Mouse (Mus musculus): ENCODE data around the gene Sh3rf3. TPM values are rescaled to one million over a fixed set of nuclear protein-coding genes. Genes with fewer than 3 reads are reported as not detected.
A peak's percentile ranks its signal among the peaks of the same experiment; 100 is the strongest.

The Sh3rf3 gene
- polyA plus RNA-seq (2015; fragmentation: Nextera tagmentation; extraction: Ambion mirVana): 2.3 and 3.2 TPM in 2 replicates

DNA sequence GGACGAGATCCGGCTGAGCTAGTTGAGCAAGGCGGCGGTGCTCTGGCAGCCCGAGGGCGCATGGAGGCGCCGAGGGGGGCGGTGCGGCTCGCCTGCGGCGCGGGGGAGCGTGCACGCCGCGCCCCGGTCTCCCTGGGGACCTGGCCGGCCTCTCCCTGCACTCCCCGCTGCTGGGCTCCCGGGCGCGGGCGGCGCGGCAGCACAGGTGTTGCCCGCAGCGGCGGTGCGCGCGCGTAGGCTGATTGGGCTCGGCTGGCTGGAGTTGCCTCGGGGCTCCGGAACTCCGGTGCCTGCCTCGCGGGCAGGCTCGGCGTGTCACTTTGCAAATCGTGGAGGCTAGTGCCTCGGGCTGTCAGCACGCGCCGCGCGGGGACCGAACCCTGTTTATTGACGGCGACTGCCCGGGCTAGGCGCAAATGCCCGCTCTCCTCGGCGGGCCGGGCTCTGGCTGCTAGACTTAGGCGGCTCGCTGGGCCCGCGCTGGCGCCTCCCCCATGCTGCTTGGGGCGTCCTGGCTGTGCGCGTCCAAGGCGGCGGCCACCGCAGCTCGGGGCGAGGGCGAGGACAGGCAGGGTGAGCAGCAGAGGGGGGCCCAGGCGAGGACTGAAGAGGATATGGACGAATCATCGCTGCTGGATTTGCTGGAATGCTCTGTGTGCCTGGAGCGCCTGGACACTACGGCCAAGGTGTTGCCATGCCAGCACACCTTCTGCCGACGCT is at the start of gene Sh3rf3:
Sh3rf3 (plus strand) TSS at position 279 of the 720 bp plus-strand sequence.
- no peaks in the 10 kb centered on the region for H3K36me3 ChIP-seq
- H3K4me2 ChIP-seq: peak within 1 kb of the TSS; percentile 100
- H3K27ac ChIP-seq: peak within 1 kb of the TSS; percentile 70
- no peaks in the 10 kb centered on the region for H3K9me3 ChIP-seq
- H3K4me3 ChIP-seq: peak within 1 kb of the TSS; percentile 72
- peak within 1 kb of the TSS; percentile 80 for H3K9ac ChIP-seq
- WGBS: under 1% methylated on average over 79 of the region's 79 CpGs
- H3K27me3 ChIP-seq: peaks cover 46% of the 10 kb centered on the region
- peak; percentile 52 for ATAC-seq (ENCODE audit: low FRiP score)
- peaks cover 22% of the 10 kb centered on the region for H3K4me1 ChIP-seq (replicated peaks)

DNA sequence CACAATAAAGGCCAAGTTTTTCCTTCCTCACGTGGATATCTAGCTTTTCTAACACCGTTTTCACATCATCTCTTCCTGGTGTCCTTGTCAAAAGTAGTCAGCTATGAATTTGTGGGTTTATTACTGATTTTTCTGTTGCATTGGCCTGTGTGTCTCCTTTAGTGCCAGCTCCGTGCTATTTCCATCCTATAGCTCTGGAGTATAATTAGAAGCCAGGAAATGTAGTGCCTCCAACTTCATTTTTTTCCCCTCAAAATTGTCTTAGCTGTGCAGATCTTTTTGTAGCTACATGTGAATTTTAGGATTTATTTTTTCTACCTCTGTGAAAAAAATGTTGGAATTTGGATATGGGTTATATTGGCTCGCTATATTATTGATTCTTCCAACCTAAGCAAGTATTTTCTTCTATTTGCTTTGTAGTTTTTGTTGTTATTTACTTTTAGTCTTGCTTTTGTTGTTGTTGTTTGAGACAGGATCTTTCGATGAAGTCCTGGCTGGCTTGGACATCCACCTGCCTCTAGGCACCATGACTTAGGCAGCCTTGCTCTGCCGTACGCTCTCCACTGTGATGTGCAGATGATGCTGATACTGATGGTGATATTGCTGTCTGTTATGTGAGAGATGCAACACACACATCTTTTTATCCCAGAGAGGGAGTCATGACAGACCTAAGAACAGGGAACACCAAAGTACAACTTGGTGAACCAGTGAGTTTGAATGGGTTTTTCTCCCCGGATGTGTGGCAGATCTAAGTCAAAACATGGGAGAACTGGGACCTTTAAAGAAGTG is 24.5 kb upstream of the Sh3rf3 start:
- no peak overlapping the region for H3K4me2 ChIP-seq
- H3K4me3 ChIP-seq: no peak overlapping the region
- no peak for ATAC-seq (ENCODE audit: low FRiP score)
- H3K9me3 ChIP-seq: no peaks in the 10 kb centered on the region
- no peaks in the 10 kb centered on the region for H3K4me1 ChIP-seq (replicated peaks)
- H3K9ac ChIP-seq: no peak overlapping the region
- H3K27me3 ChIP-seq: no peaks in the 10 kb centered on the region
- H3K36me3 ChIP-seq: no peaks in the 10 kb centered on the region
- no peak overlapping the region for H3K27ac ChIP-seq
- 90% methylated on average over 8 of the region's 8 CpGs for WGBS

DNA sequence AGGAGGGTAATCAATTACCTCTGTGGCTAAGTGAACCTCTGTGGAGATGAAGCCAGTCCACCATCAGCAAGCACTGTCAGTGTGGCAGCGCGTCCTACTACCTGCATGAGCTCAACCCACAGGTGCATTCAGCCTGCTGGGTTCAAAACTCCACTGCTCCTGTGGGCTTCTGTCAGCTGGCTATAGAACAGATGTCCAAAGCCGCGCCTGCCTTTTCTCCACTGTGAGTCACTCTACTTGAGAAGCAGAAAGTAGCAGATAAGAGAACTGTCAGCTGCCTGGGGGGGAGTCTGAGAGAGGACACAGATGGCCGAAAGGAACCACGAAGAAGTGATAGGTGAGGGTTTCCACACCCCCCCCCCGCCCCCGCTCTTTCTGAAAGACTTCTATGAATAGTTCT is 15.6 kb upstream of the Sh3rf3 start:
- no peaks in the 10 kb centered on the region; the same call in 1 of the 2 replicates for H3K4me1 ChIP-seq (replicated peaks)
- no peak overlapping the region for H3K9ac ChIP-seq
- H3K4me2 ChIP-seq: no peak overlapping the region
- WGBS: 90% methylated on average over 8 of the region's 8 CpGs
- H3K4me3 ChIP-seq: no peak overlapping the region
- H3K27me3 ChIP-seq: no peaks in the 10 kb centered on the region
- H3K27ac ChIP-seq: no peak overlapping the region
- H3K9me3 ChIP-seq: no peaks in the 10 kb centered on the region
- H3K36me3 ChIP-seq: no peaks in the 10 kb centered on the region
- ATAC-seq (ENCODE audit: low FRiP score): no peak

DNA sequence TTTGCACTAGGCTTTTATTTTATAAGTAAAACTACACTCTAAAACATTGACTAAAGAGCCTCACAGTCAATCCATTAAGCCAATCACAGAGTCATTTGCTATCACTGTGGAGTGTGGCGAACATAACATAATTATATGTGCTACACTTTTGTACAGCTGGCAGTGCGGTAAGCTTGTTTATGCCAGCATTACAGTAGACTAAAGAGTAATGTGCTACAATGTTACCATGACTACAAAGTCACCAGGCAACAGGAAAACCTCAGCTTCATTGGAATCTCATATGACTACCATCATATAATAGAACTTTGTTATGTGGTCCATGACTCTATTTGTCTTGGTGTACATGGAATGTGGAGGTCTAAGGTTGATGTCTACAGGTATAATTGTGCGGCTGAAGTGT is 15.0 kb upstream of the Sh3rf3 start:
- no peak overlapping the region for H3K9ac ChIP-seq
- no peak for ATAC-seq (ENCODE audit: low FRiP score)
- 0 out of 2 replicates have a peak, but pooled peaks cover under 1% of the 10 kb centered on the region for H3K27me3 ChIP-seq
- no peak overlapping the region for H3K4me2 ChIP-seq
- H3K36me3 ChIP-seq: no peaks in the 10 kb centered on the region
- no peak overlapping the region for H3K4me3 ChIP-seq
- H3K27ac ChIP-seq: no peak overlapping the region
- no peaks in the 10 kb centered on the region; the same call in 1 of the 2 replicates for H3K4me1 ChIP-seq (replicated peaks)
- 73% methylated on average over 3 of the region's 3 CpGs for WGBS
- no peaks in the 10 kb centered on the region for H3K9me3 ChIP-seq

DNA sequence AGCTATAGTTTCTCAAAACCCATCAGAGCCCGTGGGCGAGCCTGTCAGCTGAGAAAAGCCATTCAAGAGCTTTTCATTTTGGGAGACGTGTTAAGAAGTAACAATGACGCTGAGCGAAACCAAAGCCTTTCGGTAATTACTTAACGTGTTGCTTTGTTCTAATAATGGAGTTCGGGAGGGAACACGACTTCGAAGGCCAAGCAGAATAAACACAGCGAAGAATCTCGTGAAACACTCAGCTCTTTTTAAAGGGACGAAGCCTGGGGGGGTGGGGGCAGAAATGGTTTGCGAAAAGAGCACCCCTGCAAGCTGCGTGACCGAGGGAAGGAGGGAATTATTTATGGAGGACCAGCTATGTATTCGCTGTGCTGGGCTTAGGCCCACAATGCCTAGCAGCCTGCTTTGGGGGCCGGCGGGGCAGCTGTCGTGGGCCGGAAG is 12.1 kb upstream of the Sh3rf3 start:
- no peak for ATAC-seq (ENCODE audit: low FRiP score)

DNA sequence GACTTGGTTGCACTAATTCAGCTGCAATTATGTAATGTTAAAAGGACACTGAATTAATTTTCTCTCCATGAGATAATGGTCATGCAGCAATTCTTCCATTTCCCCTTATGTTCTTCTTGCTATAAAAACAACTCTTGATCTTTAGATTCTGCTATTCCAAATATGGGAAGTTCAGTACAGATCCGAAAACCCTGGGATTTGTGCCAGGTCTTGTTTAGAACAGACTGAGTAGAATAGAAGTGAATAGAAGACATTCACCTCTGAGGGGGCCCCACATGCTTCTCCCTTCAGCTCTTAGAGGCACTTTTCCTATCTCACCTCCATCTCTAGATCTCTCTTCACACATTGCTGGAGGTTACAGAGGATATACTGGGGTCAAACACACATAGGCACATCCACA is 10.8 kb upstream of the Sh3rf3 start:
- no peak overlapping the region for H3K27ac ChIP-seq
- no peak overlapping the region for H3K9ac ChIP-seq
- H3K4me3 ChIP-seq: no peak overlapping the region
- ATAC-seq (ENCODE audit: low FRiP score): no peak
- H3K4me1 ChIP-seq (replicated peaks): no peaks in the 10 kb centered on the region; the same call in 1 of the 2 replicates
- no peak overlapping the region for H3K4me2 ChIP-seq
- WGBS: 77% methylated on average over 1 of the region's 1 CpGs
- H3K36me3 ChIP-seq: no peaks in the 10 kb centered on the region
- H3K9me3 ChIP-seq: no peaks in the 10 kb centered on the region
- 0 out of 2 replicates have a peak, but pooled peaks cover 2% of the 10 kb centered on the region for H3K27me3 ChIP-seq

More for the DNA sequence above, 12.1 kb upstream of the Sh3rf3 start:
- no peaks in the 10 kb centered on the region for H3K9me3 ChIP-seq
- H3K4me2 ChIP-seq: peak overlapping the region; percentile 22
- no peaks in the 10 kb centered on the region; the same call in 1 of the 2 replicates for H3K4me1 ChIP-seq (replicated peaks)
- 0 out of 2 replicates have a peak, but pooled peaks cover 2% of the 10 kb centered on the region for H3K27me3 ChIP-seq
- no peaks in the 10 kb centered on the region for H3K36me3 ChIP-seq
- no peak overlapping the region for H3K27ac ChIP-seq
- 43% methylated on average over 21 of the region's 21 CpGs for WGBS
- no peak overlapping the region for H3K4me3 ChIP-seq
- peak overlapping the region; percentile 49; the same call in 1 of the 2 replicates for H3K9ac ChIP-seq

DNA sequence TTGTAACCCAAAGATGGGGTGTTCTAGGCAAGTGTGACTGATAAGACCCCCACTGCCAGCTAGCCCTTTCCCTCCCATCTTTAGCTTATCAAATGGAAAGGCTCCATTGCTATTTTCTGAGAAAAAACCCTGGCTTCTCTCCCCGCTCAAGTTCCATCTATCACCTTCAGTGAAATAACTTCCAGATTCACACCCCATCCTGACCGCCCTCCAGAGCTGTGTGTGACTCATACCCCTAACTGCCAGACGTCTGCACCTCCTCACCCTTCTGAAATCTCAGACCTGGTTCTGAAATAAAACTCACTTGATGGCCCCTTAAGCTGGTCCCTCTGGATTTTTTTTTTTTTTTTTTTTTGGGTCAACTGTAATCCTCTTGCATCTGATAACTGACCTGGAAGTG is 5.2 kb upstream of the Sh3rf3 start:
- no peak overlapping the region for H3K4me3 ChIP-seq
- H3K27me3 ChIP-seq: peaks cover 21% of the 10 kb centered on the region
- H3K4me2 ChIP-seq: no peak overlapping the region
- H3K36me3 ChIP-seq: no peaks in the 10 kb centered on the region
- no peaks in the 10 kb centered on the region for H3K9me3 ChIP-seq
- no peak for ATAC-seq (ENCODE audit: low FRiP score)
- 80% methylated on average over 3 of the region's 3 CpGs for WGBS
- H3K4me1 ChIP-seq (replicated peaks): peaks cover 6% of the 10 kb centered on the region; the same call in 1 of the 2 replicates
- no peak overlapping the region for H3K27ac ChIP-seq
- H3K9ac ChIP-seq: no peak overlapping the region

DNA sequence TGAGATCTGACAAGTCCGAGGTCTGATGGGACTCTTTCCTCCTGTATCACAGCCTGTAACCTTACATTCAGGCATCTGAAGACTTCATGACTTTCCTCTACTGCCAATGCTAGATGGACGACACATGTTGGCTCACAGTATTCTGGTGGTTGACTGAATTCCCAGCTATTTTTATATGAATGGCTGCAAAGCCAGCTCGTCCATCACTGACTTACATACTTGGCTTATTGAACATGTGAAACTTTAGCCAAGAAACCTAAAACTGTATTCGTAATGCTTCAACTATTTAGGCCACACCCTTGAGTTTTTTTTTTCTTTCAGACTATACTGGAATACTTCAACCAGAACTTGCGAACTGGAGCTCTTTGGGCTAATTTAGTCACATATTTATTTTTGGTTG is 3.0 kb upstream of the Sh3rf3 start:
- H3K4me1 ChIP-seq (replicated peaks): peaks cover 22% of the 10 kb centered on the region
- no peak overlapping the region for H3K9ac ChIP-seq
- H3K4me2 ChIP-seq: no peak overlapping the region
- H3K4me3 ChIP-seq: no peak overlapping the region
- no peak overlapping the region for H3K27ac ChIP-seq
- H3K27me3 ChIP-seq: peaks cover 39% of the 10 kb centered on the region
- no peak for ATAC-seq (ENCODE audit: low FRiP score)
- no peaks in the 10 kb centered on the region for H3K36me3 ChIP-seq
- 91% methylated on average over 5 of the region's 5 CpGs for WGBS
- H3K9me3 ChIP-seq: no peaks in the 10 kb centered on the region

DNA sequence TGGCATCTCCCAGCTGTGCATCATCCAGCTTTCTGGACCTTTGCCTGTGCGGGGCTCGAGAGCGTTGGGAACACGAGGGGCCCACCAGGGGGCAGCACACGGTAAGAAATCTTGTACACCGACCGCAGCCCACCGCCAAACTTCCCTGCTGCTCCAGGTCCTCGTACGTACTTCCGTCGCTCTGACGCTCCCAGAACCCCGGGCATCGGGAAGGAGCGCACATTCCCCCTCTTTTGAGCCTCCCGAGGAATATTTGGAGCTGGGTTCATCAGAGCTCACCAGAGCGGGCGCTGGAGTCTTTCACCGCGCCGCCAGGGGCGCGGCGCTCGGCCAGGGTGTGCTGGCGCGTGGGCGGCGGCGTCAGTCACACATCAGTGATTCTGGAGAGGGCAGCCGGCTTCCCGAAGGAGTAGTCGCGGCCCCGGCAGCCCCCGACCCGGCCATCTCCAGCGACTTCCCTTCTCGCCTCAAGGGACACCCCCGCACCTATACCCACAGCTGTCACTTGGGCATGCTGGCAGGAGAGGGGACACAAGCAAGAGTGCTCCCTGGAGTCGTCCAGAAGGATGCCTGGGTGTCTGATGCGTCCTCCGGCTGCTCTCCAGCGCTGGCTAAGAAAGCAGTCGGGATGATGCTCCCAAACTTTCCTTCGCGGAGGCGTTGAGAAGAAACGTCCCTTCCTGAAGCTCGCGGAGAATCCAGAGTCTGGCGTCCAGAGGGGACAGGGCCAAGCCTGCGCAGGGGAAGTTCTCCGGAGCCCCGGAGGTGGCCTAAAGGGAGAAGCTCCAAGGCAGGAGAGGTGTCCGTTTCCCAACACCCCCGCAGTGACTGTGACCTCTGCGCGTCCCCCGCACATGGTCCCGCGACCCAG is 714 bp upstream of the Sh3rf3 start:
- peaks cover 22% of the 10 kb centered on the region for H3K4me1 ChIP-seq (replicated peaks)
- H3K9me3 ChIP-seq: no peaks in the 10 kb centered on the region
- H3K4me3 ChIP-seq: peak overlapping the region; percentile 72
- peak overlapping the region; percentile 100 for H3K4me2 ChIP-seq
- H3K9ac ChIP-seq: peak overlapping the region; percentile 80
- peaks cover 46% of the 10 kb centered on the region for H3K27me3 ChIP-seq
- WGBS: under 1% methylated on average over 63 of the region's 63 CpGs
- ATAC-seq (ENCODE audit: low FRiP score): peak; percentile 85
- no peaks in the 10 kb centered on the region for H3K36me3 ChIP-seq
- peak overlapping the region; percentile 70 for H3K27ac ChIP-seq

DNA sequence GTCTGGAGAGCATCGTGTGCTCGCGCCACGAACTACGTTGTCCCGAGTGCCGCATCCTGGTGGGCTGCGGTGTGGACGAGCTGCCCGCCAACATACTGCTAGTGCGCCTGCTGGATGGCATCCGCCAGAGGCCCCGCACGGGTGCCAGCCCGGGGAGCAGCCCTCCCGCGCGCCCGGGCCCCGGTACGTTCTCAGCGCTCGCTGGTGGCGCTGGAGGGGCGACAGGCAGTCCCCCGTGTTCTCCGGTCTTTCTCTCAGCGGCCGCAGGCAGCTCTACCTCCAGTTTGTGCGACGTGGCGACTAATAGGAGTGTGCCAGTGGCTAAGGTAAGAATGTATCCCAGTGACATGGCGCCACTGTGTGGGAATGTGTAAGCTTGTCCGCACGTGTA is 637 bp downstream of the Sh3rf3 start:
- under 1% methylated on average over 35 of the region's 35 CpGs for WGBS
- Histone ChIP-seq H3K27ac (peak overlapping the region; percentile 70), H3K9me3 (no peaks in the 10 kb centered on the region), H3K27me3 (peaks cover 46% of the 10 kb centered on the region), H3K4me2 (peak overlapping the region; percentile 100), H3K4me1 (replicated peaks) (peaks cover 22% of the 10 kb centered on the region), H3K9ac (peak overlapping the region; percentile 80), H3K36me3 (no peaks in the 10 kb centered on the region), H3K4me3 (peak overlapping the region; percentile 72)
- peak; percentile 47 for ATAC-seq (ENCODE audit: low FRiP score)

DNA sequence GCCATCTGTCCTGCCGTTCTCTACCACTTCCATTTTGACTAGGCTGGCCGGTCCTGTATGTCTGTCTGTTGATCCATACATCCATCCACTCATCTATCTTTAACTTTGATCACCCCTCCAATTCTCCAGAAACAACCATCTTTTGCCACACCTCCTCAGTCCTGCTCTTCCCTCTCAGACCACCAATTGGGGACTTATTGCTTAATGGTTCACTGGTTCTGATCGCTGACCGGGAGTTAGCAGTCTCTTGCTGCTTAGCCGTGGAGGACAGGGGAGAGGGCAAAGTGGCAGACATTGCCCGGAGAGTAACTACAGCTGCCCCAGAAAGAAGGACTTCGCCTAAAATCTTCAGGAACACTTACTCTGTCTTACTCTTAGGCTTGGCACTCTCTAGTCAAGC is 1.3 kb downstream of the Sh3rf3 start:
- H3K36me3 ChIP-seq: no peaks in the 10 kb centered on the region
- peak overlapping the region; percentile 100 for H3K4me2 ChIP-seq
- H3K9ac ChIP-seq: peak overlapping the region; percentile 80

More for the DNA sequence above, 1.3 kb downstream of the Sh3rf3 start:
- WGBS: 50% methylated on average over 7 of the region's 7 CpGs
- Histone ChIP-seq H3K4me1 (replicated peaks) (peaks cover 22% of the 10 kb centered on the region), H3K27ac (no peak overlapping the region), H3K4me3 (peak overlapping the region; percentile 72), H3K27me3 (peaks cover 43% of the 10 kb centered on the region), H3K9me3 (no peaks in the 10 kb centered on the region)
- ATAC-seq (ENCODE audit: low FRiP score): no peak

All from hindbrain, embryonic 13.5 days (tissue).